Mouse (Mus musculus) embryonic fibroblast, embryonic 13.5 days (primary cell): Measurements from ENCODE around the gene Myrip. TPM values are rescaled to one million over a fixed set of nuclear protein-coding genes. Genes with fewer than 3 reads are reported as not detected.

ENCODE experiments used
- H3K27ac ChIP-seq: 2 replicates; pipeline ENCODE4 v1.5.1; 2012; ENCODE audit warnings: low read length, control low read depth, inconsistent platforms; ENCODE audit not compliant: insufficient read depth
- H3K4me1 ChIP-seq: 2 replicates; pipeline ENCODE4 v1.6.1; 2011; ENCODE audit warnings: low read length; ENCODE audit not compliant: control insufficient read depth, insufficient read depth
- H3K4me3 ChIP-seq: 2 replicates; pipeline ENCODE4 v1.5.1; 2011; ENCODE audit warnings: mild to moderate bottlenecking, control low read depth, low read length; ENCODE audit not compliant: insufficient read depth
- CTCF ChIP-seq: IDR thresholded peaks from 2 replicates; pipeline ENCODE4 v1.5.1; 2011; ENCODE audit warnings: mild to moderate bottlenecking, control low read depth, low read length, moderate library complexity, borderline replicate concordance; ENCODE audit not compliant: insufficient read depth
- POLR2A ChIP-seq: IDR thresholded peaks from 2 replicates; pipeline ENCODE4 v1.6.1; 2011; ENCODE audit warnings: low read depth, mild to moderate bottlenecking, control low read depth, low read length, moderate library complexity
- polyA plus RNA-seq: library from polyadenylated mRNA; stranded (reverse); fragments of >200 nt; gene quantifications from 2 replicates; pipeline ENCODE4 v1.2.4, GENCODE M21; 2011; ENCODE audit warnings: low read depth; ENCODE audit not compliant: missing spikeins, insufficient read length

Myrip gene
- polyA plus RNA-seq, 1 experiment: not detected

GRCm38 (mm10) chr9:120416151-120416550 is 114.8 kb downstream of the Myrip start:
- H3K27ac ChIP-seq: no peak overlapping the region
- H3K4me3 ChIP-seq: no peak overlapping the region
- TF ChIP-seq POLR2A (no peak), CTCF (no peak)
- no peaks in the 10 kb centered on the region for H3K4me1 ChIP-seq

DNA sequence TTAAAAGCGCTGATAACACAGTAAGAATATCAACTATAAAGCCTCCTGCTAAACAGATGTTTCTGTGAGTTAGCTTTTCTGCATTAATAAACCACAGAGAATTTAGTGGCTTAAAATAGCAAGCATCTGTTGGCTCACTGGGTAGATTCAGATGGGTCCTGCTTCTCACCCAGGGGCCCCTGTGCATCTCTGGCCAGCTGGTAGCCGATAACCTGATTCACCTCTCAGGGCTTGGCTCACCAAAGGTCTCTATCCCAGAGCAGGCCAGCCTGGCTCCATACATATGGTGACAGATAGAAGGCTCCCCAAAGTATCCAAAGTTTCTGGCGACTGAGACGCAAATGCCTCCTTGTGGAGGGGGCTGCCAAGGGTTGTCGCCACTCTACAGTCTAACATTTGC is 115.4 kb downstream of the Myrip start:
- Histone ChIP-seq H3K4me1 (no peaks in the 10 kb centered on the region), H3K27ac (no peak overlapping the region), H3K4me3 (no peak overlapping the region)
- TF ChIP-seq POLR2A (no peak), CTCF (no peak)

GRCm38 (mm10) chr9:120418582-120418981 is 117.3 kb downstream of the Myrip start:
- Histone ChIP-seq H3K4me3 (no peak overlapping the region), H3K4me1 (no peaks in the 10 kb centered on the region), H3K27ac (no peak overlapping the region)
- no peak for TF ChIP-seq CTCF
- TF ChIP-seq POLR2A: no peak

GRCm38 (mm10) chr9:120424567-120424966 is 123.3 kb downstream of the Myrip start:
- Histone ChIP-seq H3K27ac (no peak overlapping the region), H3K4me3 (no peak overlapping the region), H3K4me1 (0 out of 2 replicates have a peak, but pooled peaks cover 3% of the 10 kb centered on the region)
- TF ChIP-seq POLR2A: no peak

DNA sequence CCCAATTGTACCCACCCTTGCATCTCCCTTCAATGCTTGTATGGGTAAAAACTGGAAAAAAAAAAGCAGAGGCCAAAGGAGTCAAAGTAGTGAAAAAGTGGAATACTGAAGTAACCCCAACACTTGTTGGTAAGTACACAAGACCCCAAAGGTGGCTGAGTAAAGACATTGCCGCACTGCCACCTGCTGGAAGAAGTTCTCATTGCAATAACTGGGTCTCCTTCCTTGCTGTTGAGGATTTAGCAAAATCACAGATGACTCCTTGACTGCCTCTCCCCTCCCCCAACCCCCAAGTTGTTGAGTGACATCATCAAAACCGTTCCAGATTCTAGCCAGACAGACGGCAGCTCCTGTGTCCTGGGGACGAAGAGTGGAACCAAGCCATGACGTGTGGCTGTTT is 124.5 kb downstream of the Myrip start:
- 0 out of 2 replicates have a peak, but pooled peaks cover 3% of the 10 kb centered on the region for H3K4me1 ChIP-seq
- 0 out of 2 replicates have a peak, but pooled peaks have one; percentile 19 for TF ChIP-seq CTCF
- TF ChIP-seq POLR2A: no peak
- no peak overlapping the region for H3K27ac ChIP-seq
- no peak overlapping the region for H3K4me3 ChIP-seq

DNA sequence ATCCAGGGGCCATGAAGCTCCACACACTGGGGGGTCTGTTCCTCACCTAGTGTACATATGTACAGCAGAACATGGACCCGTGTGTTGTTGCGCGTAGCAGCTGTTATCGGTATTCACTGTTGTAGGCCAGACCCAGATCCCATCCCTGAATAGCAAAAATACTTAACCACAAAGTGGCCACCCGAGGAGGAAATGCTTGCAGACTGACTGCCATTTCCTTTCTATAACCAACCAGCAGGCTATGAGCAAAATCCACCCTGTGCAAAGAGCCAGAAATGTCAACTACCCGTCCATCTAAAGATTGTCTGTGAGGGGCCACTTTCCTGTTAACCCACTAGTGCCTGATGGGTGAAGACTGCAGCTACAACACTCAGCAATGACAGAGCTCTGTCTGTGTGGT is 126.9 kb downstream of the Myrip start:
- H3K4me1 ChIP-seq: 0 out of 2 replicates have a peak, but pooled peaks cover 3% of the 10 kb centered on the region
- TF ChIP-seq POLR2A: no peak
- TF ChIP-seq CTCF: no peak
- no peak overlapping the region for H3K27ac ChIP-seq
- H3K4me3 ChIP-seq: no peak overlapping the region

GRCm38 (mm10) chr9:120433747-120434146 is 132.4 kb downstream of the Myrip start:
- TF ChIP-seq CTCF: peak; percentile 69; the same call in 1 of the 2 replicates
- TF ChIP-seq POLR2A: no peak
- H3K27ac ChIP-seq: no peak overlapping the region
- H3K4me1 ChIP-seq: no peaks in the 10 kb centered on the region
- H3K4me3 ChIP-seq: no peak overlapping the region

DNA sequence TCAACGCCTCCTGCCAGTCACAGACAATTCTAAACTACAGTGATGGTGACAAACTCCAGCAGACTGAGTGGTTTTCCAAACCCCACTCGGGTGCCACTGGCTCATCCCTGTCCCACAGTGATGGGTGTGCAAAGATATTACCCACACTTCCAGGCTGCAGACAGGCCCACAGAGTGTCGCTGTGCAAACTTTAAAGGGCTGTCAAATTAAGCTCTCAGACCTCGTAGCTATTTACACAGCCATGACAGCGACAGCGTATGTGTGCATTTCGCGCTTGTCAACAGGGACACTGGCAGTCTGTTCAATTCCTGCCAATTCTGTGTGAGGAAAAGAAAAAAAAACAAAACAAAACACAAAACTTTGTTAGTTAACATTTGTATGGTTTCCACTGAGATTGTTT is 134.5 kb downstream of the Myrip start:
- no peak overlapping the region for H3K27ac ChIP-seq
- TF ChIP-seq CTCF (no peak), POLR2A (no peak)

DNA sequence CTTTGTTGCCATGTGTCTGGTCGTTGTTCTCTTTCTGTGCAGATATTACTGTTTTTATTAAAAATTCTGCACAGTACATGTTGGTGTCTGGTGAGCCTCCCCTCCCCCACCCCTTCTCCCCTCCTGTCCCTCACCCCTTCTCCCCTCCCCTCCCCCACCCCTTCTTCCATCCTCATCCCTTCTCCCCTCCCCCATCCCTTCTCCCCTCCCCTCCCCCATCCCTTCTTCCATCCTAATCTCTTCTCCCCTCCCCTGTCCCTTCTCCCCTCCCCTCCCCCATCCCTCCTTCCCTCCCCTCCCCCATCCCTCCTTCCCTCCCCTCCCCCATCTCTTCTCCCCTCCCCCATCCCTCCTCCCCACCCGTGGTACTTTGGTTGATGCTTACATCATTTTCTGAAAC is 135.5 kb downstream of the Myrip start:
- Histone ChIP-seq H3K27ac (no peak overlapping the region), H3K4me3 (no peak overlapping the region), H3K4me1 (no peaks in the 10 kb centered on the region)
- TF ChIP-seq CTCF (no peak), POLR2A (no peak)

More for the DNA sequence above, 134.5 kb downstream of the Myrip start:
- no peak overlapping the region for H3K4me3 ChIP-seq
- no peaks in the 10 kb centered on the region for H3K4me1 ChIP-seq

DNA sequence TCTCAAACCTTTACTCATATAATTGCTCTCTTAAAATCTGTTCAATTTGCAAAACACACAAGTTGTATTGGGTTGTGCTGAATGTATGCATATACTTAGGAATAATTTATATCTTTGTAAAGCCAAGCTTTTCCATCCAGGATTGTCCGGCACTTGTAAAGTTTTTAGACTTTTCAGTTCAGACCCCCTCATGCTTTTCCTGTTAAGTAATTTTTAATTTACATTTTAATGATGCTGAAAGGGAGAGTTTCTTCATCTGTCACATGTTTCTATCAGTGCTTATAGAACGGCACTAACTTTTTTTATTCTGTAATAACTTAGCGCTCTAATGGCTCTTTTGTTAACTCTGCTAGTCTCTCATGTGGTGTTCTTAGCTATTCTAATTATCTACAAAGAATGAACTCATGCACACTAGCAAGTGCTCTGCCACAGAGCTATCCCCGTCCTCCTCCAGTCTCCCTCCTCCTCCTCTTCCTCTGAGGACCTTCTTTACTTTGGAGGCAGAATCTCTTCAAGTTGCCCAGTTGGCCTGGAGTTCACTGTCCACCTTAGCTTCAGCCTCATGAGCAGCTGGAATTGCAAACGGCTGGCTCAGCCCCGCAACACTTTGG is 136.1 kb downstream of the Myrip start:
- Histone ChIP-seq H3K4me1 (no peaks in the 10 kb centered on the region), H3K27ac (no peak overlapping the region), H3K4me3 (no peak overlapping the region)
- TF ChIP-seq POLR2A (no peak), CTCF (no peak)
